Mouse (Mus musculus): ENCODE measurements around the gene Mef2a.
A peak's percentile ranks its signal among the peaks of the same experiment; 100 is the strongest.

The Mef2a gene

DNA sequence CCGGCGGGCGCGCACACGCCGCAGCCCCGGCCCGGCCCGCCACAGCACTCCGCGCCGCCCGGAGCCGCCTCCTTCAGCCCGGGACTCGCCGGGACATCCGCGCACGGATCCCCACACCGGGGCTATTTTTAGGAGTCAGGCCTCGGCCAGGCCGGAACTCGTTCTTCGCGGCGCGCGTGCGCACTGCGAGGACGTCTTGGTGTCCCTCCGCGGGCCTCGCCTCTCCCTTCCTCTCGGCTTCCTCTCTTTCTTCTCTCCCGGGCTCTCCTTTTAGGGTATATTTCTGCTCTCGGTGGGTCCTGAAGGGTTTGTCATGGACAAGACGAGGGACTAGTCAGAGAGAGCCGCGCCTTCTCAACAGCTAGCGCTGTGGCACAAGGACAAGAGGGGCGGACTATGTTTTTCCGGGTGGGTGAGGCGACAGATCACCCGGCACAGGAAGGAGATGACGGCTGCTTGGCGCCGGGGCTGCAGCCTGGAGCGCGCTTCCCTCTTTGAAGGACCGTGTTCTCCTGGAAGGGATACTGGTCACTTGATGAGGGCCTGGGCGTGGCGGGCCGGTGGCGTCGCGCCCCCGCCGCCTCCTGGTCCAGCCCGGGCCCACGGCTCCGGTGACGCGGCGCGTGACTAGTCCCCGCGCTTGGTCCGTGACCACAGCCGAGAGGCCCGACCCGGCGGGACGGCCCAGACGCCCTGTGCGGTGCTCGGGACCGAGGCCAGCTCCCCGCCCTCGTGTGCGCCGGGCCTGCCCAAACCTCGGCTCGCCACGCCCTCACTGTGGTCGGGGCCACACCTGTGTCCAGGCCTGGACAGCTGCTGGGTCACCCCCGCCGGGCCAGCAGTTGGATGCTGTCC, at the start of gene Mef2a:
Gene Mef2a (minus strand): TSS at position 130 of the 855 bp plus-strand sequence.
- peak; percentile 97 for DNase-seq (ENCODE audit: low read depth, low spot score)

DNA sequence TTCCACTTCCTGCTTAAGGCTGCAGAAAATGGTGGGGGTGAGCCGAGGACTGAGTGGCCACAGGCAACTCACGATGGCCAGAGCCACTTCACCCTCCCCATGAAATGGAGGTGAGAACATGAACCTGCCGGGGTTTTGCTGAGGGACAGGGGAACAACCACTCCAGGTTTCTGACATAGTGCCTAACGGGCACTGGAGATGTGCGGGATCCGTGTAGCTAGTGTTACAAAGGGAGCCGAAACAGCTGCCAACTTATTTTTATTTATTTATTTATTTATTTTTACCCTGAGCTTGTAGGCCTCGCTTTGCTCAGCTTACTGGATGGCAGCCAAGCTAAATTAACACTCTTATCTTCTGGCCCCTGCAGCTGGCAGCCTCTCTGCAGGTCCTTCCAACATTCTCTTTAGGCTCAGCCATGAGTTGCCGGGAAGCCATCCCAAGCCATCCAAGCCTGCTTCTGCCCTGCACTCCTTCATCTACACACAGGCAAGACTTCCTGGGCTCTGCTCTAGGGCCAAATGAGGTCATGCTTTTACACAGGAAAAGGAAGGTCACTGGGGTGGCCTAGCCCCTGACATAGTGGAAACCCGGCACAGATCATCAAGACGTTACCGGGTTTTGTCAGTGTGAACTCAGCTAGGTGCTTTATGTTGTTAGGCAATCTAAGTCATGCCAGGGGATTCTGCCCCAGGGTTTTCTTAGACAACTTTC, 49.0 kb upstream of the Mef2a start:
- peak; percentile 55 for DNase-seq (ENCODE audit: low read depth, low spot score)

DNA sequence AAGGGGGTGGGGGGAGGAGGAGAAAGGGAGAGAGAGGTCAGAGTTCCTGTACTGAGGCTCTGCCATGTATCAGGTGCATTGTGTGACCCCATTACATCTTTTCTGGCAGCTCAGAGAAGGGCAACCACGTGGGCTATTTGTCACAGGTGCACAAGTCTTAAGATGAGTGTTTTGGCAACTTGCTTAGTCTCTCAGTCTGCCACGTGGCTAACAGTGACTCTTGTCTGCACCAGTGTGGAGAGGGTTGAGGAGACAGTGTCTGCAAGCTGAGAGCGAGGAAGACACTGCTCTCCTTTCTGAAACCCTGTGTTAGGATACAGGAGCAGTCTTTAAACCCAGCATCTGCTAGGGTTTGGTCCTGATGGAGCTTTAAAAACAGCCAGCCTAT, 48.4 kb upstream of the Mef2a start:
- no peak for DNase-seq (ENCODE audit: low read depth, low spot score)

DNA sequence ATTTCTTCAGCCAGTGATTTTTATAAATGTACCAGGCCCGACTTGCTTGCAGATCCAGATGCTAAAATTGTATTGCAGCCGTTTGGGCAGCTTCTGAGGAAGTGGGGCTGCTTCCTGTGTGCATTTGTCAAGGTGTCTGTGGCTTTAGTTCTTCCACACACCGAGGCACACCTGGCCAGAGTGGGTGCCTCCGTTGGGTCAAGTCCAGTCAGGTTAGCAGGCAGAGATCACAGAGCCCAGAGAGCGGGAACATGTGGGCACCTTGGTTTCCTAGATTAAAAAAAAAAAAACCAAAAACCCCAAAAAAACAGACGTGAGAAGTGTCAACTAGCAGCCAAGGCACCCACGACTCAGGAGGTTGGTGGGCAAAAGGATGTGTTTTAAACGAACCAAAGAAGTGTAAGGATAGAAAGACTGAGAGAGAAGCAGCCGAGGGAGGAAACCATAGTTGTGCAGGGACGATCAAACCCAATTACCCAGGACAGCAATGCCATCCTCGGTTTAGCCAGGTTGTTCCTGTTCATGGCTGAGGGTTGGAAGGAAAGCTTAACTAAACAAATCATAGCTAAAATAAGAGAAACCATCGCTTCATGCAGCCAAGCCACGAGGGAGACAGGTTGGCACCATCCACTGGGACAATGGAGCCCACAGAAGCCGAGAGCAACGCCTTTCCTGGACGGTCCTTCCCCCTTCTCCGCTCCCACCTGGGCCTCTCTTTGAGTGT, 47.1 kb upstream of the Mef2a start:
- peak; percentile 27 for DNase-seq (ENCODE audit: low read depth, low spot score)

DNA sequence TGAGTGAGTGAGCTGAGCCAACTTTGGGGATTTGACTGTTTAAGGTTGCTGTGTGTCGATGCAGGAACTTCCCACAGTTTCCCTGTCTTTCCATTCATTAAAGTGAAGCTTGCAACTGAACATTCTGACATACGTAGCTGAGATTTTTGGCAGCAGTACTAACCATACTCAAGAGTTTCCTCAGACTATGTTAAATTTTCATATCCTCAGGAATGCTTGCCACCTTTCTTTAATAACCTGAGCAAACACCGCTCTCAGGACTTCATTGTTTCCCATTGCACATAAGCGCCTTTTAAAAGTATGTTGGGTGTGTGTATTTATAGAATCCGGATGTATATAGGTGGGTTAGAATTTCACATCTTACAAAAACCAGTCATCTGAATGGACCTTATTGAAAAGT, 45.5 kb upstream of the Mef2a start:
- DNase-seq (ENCODE audit: low read depth, low spot score): no peak

DNA sequence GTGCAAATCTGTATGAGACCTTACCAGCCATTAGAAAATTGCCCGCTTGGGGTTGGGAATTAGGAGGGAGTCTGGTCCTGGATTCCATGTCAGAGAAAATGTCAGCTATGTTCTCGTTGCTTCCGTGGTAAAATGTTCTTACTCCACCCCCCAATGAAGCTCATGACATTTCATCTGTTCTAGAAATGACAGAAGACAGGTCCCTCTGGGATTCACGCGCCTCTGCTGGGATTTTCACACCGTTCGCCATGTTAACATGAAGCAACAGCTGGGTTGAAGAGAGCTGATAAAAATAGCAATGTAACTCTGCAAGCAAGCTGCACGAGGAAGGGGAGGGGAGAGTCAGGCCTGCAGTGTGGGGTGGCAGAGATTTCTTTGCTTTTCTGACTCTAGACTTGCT, 42.1 kb upstream of the Mef2a start:
- no peak for DNase-seq (ENCODE audit: low read depth, low spot score)

DNA sequence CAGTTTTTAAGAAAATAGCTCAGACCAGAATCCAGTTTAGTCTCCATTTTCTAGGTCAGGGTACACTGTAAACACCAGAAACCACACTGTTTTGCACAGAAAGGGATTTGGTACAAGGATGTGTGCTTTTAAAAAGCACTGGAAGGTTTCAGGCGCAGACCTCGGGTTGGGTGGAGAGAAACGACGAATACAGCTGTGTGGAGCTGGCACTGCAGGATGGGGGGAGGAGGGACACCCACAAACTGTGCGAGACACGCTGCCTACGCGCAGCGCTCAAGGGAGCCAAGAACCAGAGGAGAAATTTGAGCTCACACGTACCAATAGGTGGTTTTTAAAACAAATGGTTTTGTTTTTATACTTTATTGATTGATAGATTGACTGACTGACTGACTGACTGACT, 40.0 kb upstream of the Mef2a start:
- DNase-seq (ENCODE audit: low read depth, low spot score): no peak

DNA sequence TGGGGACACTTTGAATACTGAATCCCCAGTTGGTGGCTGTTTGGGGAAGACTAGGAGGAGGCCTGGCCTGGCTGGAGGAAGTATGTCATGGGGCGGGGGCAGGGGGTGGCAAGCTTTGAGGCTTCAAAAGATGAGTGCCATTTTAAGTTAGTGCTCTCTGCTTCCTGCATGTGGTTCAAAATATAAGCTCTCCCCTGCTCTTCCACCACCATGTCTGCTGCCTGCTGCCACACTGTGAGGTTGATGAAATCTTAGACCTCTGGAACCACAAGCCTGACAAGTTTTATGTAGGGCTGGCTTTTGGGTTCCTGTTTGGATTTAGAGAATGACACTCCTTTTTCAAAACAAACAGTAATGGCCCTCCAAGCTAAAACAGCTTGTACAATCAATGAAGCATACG, 34.4 kb upstream of the Mef2a start:
- DNase-seq (ENCODE audit: low read depth, low spot score): no peak

DNA sequence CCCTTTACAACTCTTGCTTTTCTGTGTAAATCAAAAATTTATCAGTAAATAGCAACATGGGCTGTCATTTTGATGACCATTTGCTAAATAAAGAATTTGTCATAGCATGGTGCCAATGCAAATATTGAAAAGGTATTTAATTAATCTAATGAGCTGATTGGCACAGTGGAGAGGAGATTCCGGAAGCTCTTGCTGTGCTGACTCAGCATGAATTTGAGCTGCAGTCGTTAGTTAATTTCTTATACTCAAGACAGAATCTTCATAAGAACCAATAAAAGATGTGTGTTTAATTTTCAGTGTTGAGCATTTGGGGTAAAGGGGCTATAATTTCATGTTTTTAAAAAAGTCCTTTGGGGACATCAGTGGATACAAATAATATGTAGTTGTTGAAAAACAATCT, 31.5 kb upstream of the Mef2a start:
- no peak for DNase-seq (ENCODE audit: low read depth, low spot score)

DNA sequence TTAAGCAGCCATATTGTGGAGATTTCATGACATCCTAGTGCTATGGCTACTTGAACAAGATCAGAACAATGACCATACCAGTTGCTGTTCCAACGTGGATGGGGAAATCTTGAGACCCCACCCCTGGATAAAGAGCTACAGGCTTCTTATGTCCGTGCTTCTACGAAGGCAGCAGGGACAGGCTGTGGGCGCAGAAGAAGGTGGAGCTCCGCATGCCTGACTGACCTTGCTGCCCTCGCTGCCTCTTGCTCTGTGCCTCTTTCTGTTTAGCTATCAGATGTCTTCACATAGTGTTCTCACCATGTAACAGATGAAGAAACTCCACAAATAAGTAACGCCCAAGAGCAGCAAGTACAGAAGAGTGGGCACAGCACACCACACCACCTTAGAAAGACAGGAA, 29.7 kb upstream of the Mef2a start:
- DNase-seq (ENCODE audit: low read depth, low spot score): no peak

DNA sequence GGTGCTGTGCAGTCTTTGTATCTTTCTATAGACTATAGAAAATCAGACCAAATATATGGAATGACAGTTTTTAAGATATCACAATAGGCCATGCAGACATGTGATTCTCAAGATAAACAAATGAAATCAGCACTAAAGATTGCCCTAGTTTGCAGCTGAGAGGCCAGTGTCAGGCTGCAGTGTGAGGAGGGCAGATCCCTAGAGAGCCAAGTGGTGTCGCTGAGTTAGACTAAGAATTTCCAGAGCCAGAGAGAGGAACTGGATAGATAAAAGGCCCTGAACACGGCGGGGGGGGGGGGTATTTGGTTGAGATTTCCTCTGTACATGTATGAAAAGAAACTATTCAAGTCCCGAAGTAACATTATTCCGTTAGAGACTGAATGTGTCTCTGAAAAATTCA, 28.7 kb upstream of the Mef2a start:
- no peak for DNase-seq (ENCODE audit: low read depth, low spot score)

DNA sequence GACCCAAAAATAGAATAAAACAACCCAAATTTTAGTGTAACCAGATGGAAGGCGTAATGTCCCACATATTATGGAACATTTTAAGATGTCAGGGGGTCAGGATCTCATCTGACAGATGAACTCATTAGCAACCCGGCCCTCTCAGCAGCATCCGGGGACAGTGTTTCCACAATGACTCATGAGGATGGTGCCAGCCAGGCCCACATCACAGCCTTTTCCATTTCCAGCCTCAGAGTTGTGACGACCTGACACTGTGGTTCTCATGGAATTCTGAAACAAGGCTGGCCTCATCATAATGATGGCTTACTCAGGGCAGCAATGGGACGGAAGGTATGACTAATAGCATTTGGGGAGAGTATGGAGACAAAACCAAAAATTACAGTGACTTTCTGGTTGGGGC, 18.1 kb upstream of the Mef2a start:
- DNase-seq (ENCODE audit: low read depth, low spot score): no peak

DNA sequence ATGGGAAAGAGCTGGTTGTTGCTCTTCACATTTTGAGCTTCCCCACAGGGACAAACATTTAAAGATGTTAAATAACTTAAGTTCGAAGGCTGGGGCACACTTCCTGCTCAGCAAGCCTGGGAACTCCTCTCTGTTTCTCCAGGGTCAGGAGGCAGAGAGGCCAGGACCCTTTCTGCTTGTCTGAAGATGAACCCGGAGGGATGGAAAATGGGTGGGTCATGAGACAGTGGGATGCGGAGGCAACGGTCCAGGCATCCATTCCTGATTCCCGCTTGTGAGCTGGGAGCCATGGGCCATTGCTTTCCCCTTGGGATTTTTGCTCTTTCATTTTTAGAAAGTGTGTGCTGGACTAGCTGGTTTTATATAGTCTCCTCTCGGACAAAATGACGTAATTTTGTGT, 17.4 kb upstream of the Mef2a start:
- no peak for DNase-seq (ENCODE audit: low read depth, low spot score)

DNA sequence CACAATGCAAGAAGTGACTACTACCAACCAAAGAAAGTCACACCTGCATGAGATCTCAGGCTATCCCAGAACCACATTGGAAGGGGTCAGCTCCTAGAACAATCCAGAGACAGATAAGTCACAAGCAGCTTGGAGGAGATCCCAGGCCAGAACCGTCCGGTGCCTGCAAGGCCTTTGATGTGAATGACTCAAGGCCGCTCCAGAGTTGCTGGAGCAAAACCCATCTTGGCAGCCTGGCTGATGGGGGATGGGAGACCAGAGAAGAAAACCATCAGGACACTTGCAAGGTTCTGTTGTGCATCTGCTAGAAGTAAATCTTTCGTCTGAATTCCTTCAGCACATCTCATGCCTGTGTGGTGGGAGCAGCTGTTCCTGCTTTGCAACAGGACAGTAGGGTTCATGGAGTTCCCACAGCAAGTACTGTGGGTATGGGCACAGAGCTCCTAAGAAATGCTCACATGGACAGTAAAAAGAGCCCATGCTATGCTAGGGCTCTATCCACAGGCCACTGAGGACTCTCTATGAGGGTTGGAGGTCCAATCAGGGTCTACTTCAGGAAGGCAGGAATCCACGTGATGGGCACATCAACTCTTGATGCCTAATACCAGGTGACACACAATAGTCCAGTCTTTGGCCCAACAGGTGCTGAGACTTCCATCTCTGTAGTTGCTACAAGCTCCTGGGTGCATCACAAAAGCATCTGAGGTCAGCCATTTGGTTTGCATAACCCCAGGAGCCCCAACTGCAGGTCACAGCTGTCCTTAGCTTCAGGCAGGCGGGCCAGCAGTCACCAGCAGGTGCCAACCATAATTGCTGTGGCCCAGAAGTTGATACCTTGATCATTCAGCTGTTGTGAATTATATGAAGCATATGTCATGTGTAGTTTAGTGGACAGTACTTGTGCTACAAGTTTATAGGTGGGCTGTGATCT, 12.5 kb upstream of the Mef2a start:
- DNase-seq (ENCODE audit: low read depth, low spot score): no peak

DNA sequence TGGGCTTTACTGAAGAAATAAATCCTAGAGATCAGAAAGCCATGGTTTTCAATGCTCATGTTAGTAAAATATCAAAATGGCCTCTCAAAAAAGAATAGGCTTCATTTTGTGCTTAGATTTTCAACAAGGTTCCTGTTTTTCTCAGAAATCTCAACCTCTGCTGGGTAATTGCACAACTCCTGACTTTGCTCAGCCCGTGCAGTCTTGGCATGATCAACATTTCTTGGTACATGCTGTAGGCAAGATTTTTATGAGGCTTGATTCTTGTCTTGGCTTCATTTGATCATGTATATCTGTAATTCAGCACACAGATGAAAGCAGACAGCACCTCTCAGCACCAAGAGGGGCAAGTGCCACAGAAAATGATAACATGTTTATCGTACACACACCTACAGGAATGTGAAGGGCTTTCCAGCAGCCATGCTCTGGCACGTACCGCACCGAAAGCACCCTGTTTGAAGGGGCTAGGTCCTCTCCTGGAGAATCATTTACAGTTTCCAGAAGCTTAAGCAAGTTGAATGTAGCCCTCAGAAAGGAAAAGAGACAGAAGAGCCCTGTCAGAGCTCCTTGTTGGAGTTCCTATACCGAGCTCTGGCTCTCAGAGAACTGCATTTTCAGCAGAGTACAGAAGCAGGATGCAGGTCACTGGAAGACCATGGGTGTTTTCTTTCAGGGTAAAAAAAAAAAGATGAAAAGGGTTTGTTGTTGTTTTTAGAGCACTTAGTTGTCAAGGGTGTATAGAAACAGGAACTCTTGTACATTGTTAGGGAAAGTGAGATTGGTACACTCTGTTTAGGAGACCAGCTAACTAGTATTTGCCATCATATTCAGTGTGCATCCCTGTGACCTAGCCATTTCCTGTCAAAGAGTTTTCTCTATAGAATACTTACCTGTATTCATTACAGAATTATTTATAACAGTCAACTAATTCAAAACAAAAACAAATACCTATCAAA, 7.8 kb upstream of the Mef2a start:
- DNase-seq (ENCODE audit: low read depth, low spot score): no peak

DNA sequence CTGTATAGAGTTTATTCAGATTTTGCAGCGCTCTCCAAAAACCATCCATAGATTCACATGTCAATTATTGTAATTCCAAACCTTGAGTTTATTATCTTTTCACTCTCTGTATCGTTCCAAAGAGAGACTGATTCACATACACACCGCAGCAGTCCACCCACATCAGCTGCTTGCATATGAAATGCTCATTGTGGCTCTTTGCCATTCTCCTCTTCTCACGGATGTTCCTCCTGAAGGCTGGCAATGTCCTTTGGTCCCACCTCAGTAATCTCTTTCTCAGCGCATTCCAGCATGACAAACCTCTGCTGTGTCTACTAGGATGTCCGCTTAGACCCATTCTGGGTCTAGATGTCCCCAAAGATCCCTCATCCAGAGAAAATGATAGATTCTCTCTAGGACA, 4.1 kb upstream of the Mef2a start:
- no peak for DNase-seq (ENCODE audit: low read depth, low spot score)

DNA sequence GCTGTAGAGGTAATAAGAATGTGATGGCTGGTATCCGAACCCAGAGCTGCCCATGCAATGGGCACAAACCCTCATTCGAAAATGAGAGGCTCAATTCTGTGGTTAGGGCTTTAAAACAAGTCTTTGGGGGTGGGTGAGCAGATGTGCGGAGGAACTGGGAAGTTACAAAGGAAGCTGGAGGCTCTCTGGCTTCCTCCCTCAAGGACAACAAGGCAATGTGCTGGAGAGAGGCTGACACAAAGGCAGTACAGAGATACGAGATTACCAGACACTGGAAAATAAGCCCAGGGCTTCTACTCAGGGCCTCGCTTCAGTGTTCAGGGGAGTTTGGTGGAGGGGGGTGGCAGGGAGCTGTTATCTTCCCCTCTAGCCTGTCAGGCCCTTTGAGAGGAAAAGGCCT, 1.3 kb upstream of the Mef2a start:
- DNase-seq (ENCODE audit: low read depth, low spot score): no peak

DNA sequence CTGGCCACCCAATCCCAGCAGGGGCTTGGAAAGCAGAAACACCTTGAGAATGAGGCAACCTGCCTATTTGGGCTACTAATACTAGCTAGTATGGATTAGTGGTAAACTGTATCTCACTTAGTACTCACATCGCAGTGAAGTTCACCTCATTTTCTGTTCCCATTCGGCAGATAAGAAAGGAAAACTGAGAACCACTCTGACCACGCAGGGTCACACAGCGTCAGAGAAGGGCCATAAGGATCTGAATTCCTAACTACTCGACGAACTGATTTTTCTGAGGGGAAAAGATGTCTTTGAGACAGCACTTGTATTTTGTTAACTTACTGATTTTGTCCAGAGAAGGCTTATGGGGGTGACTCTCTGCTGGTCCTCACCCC, 914 bp upstream of the Mef2a start:
- DNase-seq (ENCODE audit: low read depth, low spot score): no peak

DNA sequence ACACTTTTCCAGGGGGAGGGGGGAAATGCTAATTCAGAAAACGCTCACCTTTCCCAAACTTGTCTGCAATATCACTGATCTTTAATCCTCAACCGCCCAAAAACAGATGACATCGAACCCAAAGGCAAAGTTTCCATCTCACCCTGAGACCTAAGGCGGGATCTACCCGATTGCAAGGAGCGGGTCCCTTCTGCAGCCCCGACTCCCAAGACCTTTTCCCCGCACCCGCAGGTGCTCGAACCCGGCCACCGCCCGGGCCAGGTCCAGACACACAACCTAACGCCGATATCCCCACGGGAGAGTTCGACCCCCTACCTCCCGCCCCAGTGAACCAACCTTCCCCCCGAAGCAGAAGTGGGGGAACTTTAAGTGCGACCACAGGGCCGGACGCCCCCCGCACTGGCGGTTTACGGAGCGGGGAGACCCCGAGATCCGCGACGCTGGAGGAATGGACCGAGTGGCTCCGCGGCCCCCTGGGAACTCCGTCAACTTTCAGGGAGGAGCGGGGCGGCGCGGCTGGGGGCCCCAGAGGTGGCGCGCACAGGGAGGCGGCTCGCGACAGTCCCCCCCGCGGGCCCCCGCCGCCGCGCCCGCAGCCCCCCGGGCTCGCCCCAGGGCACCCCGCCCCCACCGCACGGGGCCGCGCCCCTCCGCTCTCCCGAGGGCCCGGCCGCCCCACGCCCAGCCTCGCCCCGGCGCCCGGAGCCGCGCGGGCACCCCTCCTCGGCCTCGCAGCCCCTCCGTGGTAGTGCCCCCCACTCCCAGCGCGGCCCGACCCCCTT, 576 bp downstream of the Mef2a start:
- DNase-seq (ENCODE audit: low read depth, low spot score): peak; percentile 41
